10 mouse cellular contexts compared by ENCODE assay signal in the genomic region with DNA sequence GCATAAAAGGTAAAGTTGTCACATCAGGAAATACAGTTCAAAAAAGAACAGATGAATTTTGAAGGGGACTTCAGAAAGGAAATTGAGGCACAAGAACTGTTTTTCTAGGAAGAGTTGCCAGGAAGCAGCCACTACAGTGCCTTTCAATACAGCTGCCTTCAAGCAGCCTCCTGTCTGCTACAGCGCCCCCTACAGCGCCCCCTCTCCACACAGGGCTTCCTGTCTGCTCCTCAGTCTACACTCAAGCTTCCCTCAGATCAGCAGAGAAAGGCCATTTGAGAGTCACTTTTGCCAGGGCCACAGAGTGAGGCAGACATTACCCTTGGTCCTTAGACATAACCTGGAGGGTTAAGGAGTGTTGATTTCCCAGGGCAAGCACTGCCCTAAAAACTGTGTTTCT. TPM values are rescaled to one million over a fixed set of nuclear protein-coding genes. Genes with fewer than 3 reads are reported as not detected.
DNase-seq lines count a peak whose midpoint lies in the region; ATAC-seq and TF ChIP-seq lines count a peak whose summit lies in the region.
"Had no signal": no experiment of that assay in that cellular context is flagged by ENCODE, and none has a peak within 500 bp of the region (broad histone marks: within the 10 kb centered on the region; RNA-seq: fewer than 3 reads in every experiment).

No protein-coding gene starts in this region.

- intact Hi-C loops in gastrocnemius, adult 2 months (cut with DNase I): no loop called here
- intact Hi-C loops in gastrocnemius, postnatal 36 days (cut with DNase I): no loop called here

- H3K4me1 ChIP-seq in brown adipose tissue, adult 24 weeks (ENCODE audit: control insufficient read depth, insufficient read depth, insufficient read length, low read length): peaks cover 5% of the 10 kb centered on the region

- TF ChIP-seq CTCF in gastrocnemius, adult 2 months (IDR thresholded peaks at IDR 0.05): peak; percentile 18

- DNase-seq in gastrocnemius, adult 2 months: no peak
- DNase-seq in gastrocnemius, postnatal 36 days: no peak
- DNase-seq in CD4-positive helper T cell, adult 2 months (ENCODE audit: low read depth, low spot score): peak; percentile 57
- no peak for DNase-seq in retina, postnatal 1 day
- no peak for DNase-seq in heart, adult 18-20 months
- DNase-seq in layer of hippocampus, adult 9-10 months (ENCODE audit: low spot score): no peak
- DNase-seq: heart, postnatal 14 days had no signal

- H3K4me3 ChIP-seq in gastrocnemius, adult 2 months: no peak overlapping the region
- H3K4me3 ChIP-seq in brown adipose tissue, adult 24 weeks (ENCODE audit: insufficient read depth, low read depth, low read length): no peak overlapping the region
- H3K4me3 ChIP-seq: embryonic facial prominence, embryonic 13.5 days had no signal

- no peak overlapping the region for H3K27ac ChIP-seq in gastrocnemius, adult 2 months
- 0 out of 2 replicates have a peak overlapping the region, but pooled peaks have one; percentile 16 for H3K27ac ChIP-seq in brown adipose tissue, adult 24 weeks (replicated peaks; ENCODE audit: low read depth, low read length)
- H3K27ac ChIP-seq: embryonic facial prominence, embryonic 13.5 days had no signal

- ATAC-seq in megakaryocyte-erythroid progenitor cell, adult 5-6 weeks (replicated peaks; ENCODE audit: low FRiP score, low TSS enrichment, poor library complexity, severe bottlenecking): peak; percentile 69

RNA-seq across cellular contexts. Expression of a gene that starts 6.7 kb away (rescaled TPM):
- total RNA-seq in gastrocnemius, adult 2 months (2021): 1 to 10 TPM; 3.6 to 6.4 TPM
- total RNA-seq in gastrocnemius, postnatal 36 days (2021): 1 to 10 TPM; 3.4 to 4.3 TPM
- 2.3 and 9.9 TPM in 2 replicates for polyA plus RNA-seq in brown adipose tissue, adult 24 weeks (2012; ENCODE audit: insufficient read depth, insufficient read length, missing spikeins)
- 7.0 and 17.3 TPM in 2 replicates for total RNA-seq in megakaryocyte-erythroid progenitor cell, adult 5-6 weeks (2014; fragmentation: Nextera tagmentation)
- 9.3 and 14.4 TPM in 2 replicates for total RNA-seq in megakaryocyte-erythroid progenitor cell, adult 5-6 weeks (2017)
- 1 to 10 TPM; 5.2 to 6.7 TPM for total RNA-seq in heart, adult 18-20 months (2021)

RNA-seq across cellular contexts. Expression of a gene that starts 36.0 kb away (rescaled TPM):
- 100 to 1,000 TPM in 1 of 2 experiments, 10 to 100 TPM in 1; 99.0 to 123 TPM for total RNA-seq in gastrocnemius, adult 2 months (2021)
- total RNA-seq in gastrocnemius, postnatal 36 days (2021): 100 to 1,000 TPM; 118 to 161 TPM
- 877 and 955 TPM in 2 replicates for polyA plus RNA-seq in brown adipose tissue, adult 24 weeks (2012; ENCODE audit: insufficient read depth, insufficient read length, missing spikeins)
- 92.3 and 119 TPM in 2 replicates for total RNA-seq in megakaryocyte-erythroid progenitor cell, adult 5-6 weeks (2014; fragmentation: Nextera tagmentation)
- total RNA-seq in megakaryocyte-erythroid progenitor cell, adult 5-6 weeks (2017): 214 and 318 TPM in 2 replicates
- 100 to 1,000 TPM; 296 to 301 TPM for total RNA-seq in heart, adult 18-20 months (2021)

RNA-seq across cellular contexts. Expression of a gene that starts 46.1 kb away (rescaled TPM):
- total RNA-seq in gastrocnemius, adult 2 months (2021): under 1 TPM; 0.05 to 0.06 TPM
- total RNA-seq in gastrocnemius, postnatal 36 days (2021): under 1 TPM; 0.05 to 0.08 TPM
- not detected in 2 replicates for polyA plus RNA-seq in brown adipose tissue, adult 24 weeks (2012; ENCODE audit: insufficient read depth, insufficient read length, missing spikeins)
- total RNA-seq in megakaryocyte-erythroid progenitor cell, adult 5-6 weeks (2014; fragmentation: Nextera tagmentation): not detected in 2 replicates
- not detected in 2 replicates for total RNA-seq in megakaryocyte-erythroid progenitor cell, adult 5-6 weeks (2017)
- 1 to 10 TPM in 1 of 2 experiments, under 1 TPM in 1; 0.87 to 1.2 TPM for total RNA-seq in heart, adult 18-20 months (2021)
